Mouse (Mus musculus) neural tube, embryonic 11.5 days (tissue): ENCODE results near the gene Glrx5. TPM values are rescaled to one million over a fixed set of nuclear protein-coding genes. Genes with fewer than 3 reads are reported as not detected.
A peak's percentile ranks its signal among the peaks of the same experiment; 100 is the strongest.

Source experiments
- ATAC-seq: fragments of 200-750 bp; cut with Nextera tagmentation; 2 replicates; pipeline ENCODE4 v1.8.0; 2017; ENCODE audit warnings: moderate number of reproducible peaks, mild to moderate bottlenecking, moderate TSS enrichment, moderate library complexity; ENCODE audit not compliant: insufficient read depth, low FRiP score, low TSS enrichment
- DNase-seq: peaks from one replicate; pipeline ENCODE4 v3.0.0-alpha.2; 2015; ENCODE audit warnings: low spot score
- H3K27ac ChIP-seq: fragments of 300-500 bp; sonication (generic); 2 replicates; pipeline ENCODE4 v1.5.1; 2014; ENCODE audit warnings: low read depth, mild to moderate bottlenecking, low read length
- H3K27me3 ChIP-seq: fragments of 300-500 bp; sonication (generic); 2 replicates; pipeline ENCODE4 v1.6.1; 2014; ENCODE audit warnings: mild to moderate bottlenecking, low read length, mixed read lengths; ENCODE audit not compliant: control insufficient read depth, insufficient read depth
- H3K36me3 ChIP-seq: fragments of 300-500 bp; sonication (generic); 2 replicates; pipeline ENCODE4 v1.6.1; 2014; ENCODE audit warnings: mild to moderate bottlenecking, low read length, moderate library complexity, mixed read lengths; ENCODE audit not compliant: control insufficient read depth, insufficient read depth
- H3K4me1 ChIP-seq: fragments of 300-500 bp; sonication (generic); 2 replicates; pipeline ENCODE4 v1.6.1; 2014; ENCODE audit warnings: low read length, mixed read lengths; ENCODE audit not compliant: control insufficient read depth, insufficient read depth
- H3K4me2 ChIP-seq: fragments of 300-500 bp; sonication (generic); 2 replicates; pipeline ENCODE4 v1.6.1; 2014; ENCODE audit warnings: low read depth, mild to moderate bottlenecking, moderate library complexity
- H3K4me3 ChIP-seq: fragments of 300-500 bp; sonication (generic); 2 replicates; pipeline ENCODE4 v1.5.1; 2014; ENCODE audit warnings: low read depth, low read length
- H3K9ac ChIP-seq: fragments of 300-500 bp; sonication (generic); 2 replicates; pipeline ENCODE4 v1.6.1; 2014; ENCODE audit warnings: mild to moderate bottlenecking, low read length
- H3K9me3 ChIP-seq: fragments of 300-500 bp; sonication (generic); 2 replicates; pipeline ENCODE4 v1.6.1; 2016; ENCODE audit warnings: low read length; ENCODE audit not compliant: control insufficient read depth
- WGBS: fragments of 180-500 bp; shearing (Covaris S2); extraction: QIAGEN DNeasy Blood & Tissue Kit; methylation state at CpG from one replicate; pipeline ENCODE4 v1.1.7; 2014; 5-methylcytosine and 5-hydroxymethylcytosine counted together
- polyA plus RNA-seq: library from polyadenylated mRNA; unstranded; fragments of >200 nt; fragmentation: Nextera tagmentation; extraction: Ambion mirVana; gene quantifications from 2 replicates; pipeline ENCODE4 v1.2.1, GENCODE M21; 2014

The Glrx5 gene
- 192 and 194 TPM in 2 replicates for polyA plus RNA-seq

- H3K27ac ChIP-seq = peak within 1 kb of the TSS; percentile 72; the same call in 1 of the 2 replicates
- no peaks in the 10 kb centered on the region for H3K9me3 ChIP-seq
- H3K9ac ChIP-seq = peak within 1 kb of the TSS; percentile 87
- ATAC-seq (peak; percentile 99), DNase-seq (peak; percentile 98)
- H3K36me3 ChIP-seq = 0 out of 2 replicates have a peak, but pooled peaks cover 2% of the 10 kb centered on the region
- peaks cover 22% of the 10 kb centered on the region for H3K4me1 ChIP-seq
- WGBS = under 1% methylated on average over 72 of the region's 72 CpGs
- H3K4me3 ChIP-seq = peak within 1 kb of the TSS; percentile 81
- H3K4me2 ChIP-seq = peak within 1 kb of the TSS; percentile 89
- no peaks in the 10 kb centered on the region for H3K27me3 ChIP-seq
These were observed at the start of gene Glrx5 for GRCm38 (mm10) chr12:105032147-105032831. Glrx5 (plus strand) TSS chr12:105032688.

- no peaks in the 10 kb centered on the region for H3K9me3 ChIP-seq
- H3K4me3 ChIP-seq = no peak overlapping the region
- H3K27ac ChIP-seq = no peak overlapping the region
- no peak overlapping the region for H3K4me2 ChIP-seq
- no peaks in the 10 kb centered on the region for H3K36me3 ChIP-seq
- WGBS = 63% methylated on average over 7 of the region's 7 CpGs
- no peaks in the 10 kb centered on the region for H3K4me1 ChIP-seq
- ATAC-seq = no peak
- no peak for DNase-seq
- H3K9ac ChIP-seq = no peak overlapping the region
- H3K27me3 ChIP-seq = no peaks in the 10 kb centered on the region
These were observed 49.0 kb upstream of the Glrx5 start for GRCm38 (mm10) chr12:104983476-104983875.

GRCm38 (mm10) chr12:104985088-104985487 is 47.4 kb upstream of the Glrx5 start:
- H3K9ac ChIP-seq = no peak overlapping the region
- no peaks in the 10 kb centered on the region for H3K9me3 ChIP-seq
- H3K4me1 ChIP-seq = no peaks in the 10 kb centered on the region
- ATAC-seq (no peak), DNase-seq (no peak)
- no peak overlapping the region for H3K27ac ChIP-seq
- no peaks in the 10 kb centered on the region for H3K27me3 ChIP-seq
- 74% methylated on average over 5 of the region's 5 CpGs for WGBS
- H3K4me3 ChIP-seq = no peak overlapping the region
- H3K4me2 ChIP-seq = no peak overlapping the region
- no peaks in the 10 kb centered on the region for H3K36me3 ChIP-seq

GRCm38 (mm10) chr12:104986001-104986400 is 46.5 kb upstream of the Glrx5 start:
- no peaks in the 10 kb centered on the region for H3K9me3 ChIP-seq
- ATAC-seq = no peak

DNA sequence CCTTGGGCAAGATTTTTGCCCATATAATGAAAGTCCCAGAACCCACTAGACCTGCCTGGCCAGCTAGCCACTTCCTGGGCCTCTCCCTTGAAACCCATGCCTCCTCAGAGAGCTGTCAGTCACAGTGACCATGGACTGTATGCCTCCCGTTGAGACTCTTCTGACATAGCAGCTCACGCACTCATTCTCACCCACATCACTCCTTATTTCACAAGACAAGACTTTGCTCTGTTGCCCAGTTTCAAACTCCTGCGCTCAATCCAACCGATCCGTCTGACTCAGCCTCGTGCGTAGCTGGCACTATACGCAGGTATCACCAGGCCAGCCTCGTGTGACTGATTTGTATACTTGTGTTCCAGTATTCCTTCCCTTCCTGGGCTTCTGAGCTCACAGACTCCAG is 45.7 kb upstream of the Glrx5 start:
- H3K36me3 ChIP-seq = no peaks in the 10 kb centered on the region
- no peak for ATAC-seq
- no peak overlapping the region for H3K4me2 ChIP-seq
- no peak overlapping the region for H3K9ac ChIP-seq
- H3K4me3 ChIP-seq = no peak overlapping the region
- WGBS = 91% methylated on average over 9 of the region's 9 CpGs
- H3K27ac ChIP-seq = no peak overlapping the region
- no peak for DNase-seq
- no peaks in the 10 kb centered on the region for H3K27me3 ChIP-seq
- no peaks in the 10 kb centered on the region for H3K4me1 ChIP-seq
- H3K9me3 ChIP-seq = no peaks in the 10 kb centered on the region

More at GRCm38 (mm10) chr12:104986001-104986400, 46.5 kb upstream of the Glrx5 start:
- Histone ChIP-seq H3K4me3 (no peak overlapping the region), H3K27me3 (no peaks in the 10 kb centered on the region), H3K4me2 (no peak overlapping the region), H3K27ac (no peak overlapping the region), H3K36me3 (no peaks in the 10 kb centered on the region), H3K4me1 (no peaks in the 10 kb centered on the region), H3K9ac (no peak overlapping the region)
- no peak for DNase-seq
- 87% methylated on average over 2 of the region's 2 CpGs for WGBS

DNA sequence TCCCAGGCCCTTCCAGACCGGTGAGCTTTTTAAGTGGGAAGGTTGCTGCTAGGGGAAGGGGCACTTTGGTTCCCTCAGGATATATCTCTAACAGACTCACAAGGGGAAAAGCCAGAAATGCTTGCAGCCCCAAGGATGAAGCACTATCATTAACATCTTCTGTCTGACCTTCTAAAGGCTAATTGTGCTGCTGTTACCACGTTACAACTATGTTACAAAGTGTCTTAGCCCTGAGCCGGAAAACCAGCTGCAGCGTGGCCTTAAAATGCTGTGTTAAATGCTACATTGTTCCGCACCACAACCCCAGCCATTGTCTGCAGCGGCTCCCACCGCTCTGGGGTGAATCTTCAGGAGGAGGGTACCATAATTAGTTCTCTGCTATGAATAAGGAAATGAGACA is 44.6 kb upstream of the Glrx5 start:
- ATAC-seq = no peak
- 56% methylated on average over 7 of the region's 7 CpGs for WGBS

GRCm38 (mm10) chr12:104990741-104991454 is 41.6 kb upstream of the Glrx5 start:
- Histone ChIP-seq H3K9ac (no peak overlapping the region), H3K9me3 (no peaks in the 10 kb centered on the region), H3K27ac (no peak overlapping the region), H3K27me3 (no peaks in the 10 kb centered on the region), H3K4me1 (no peaks in the 10 kb centered on the region), H3K4me3 (no peak overlapping the region), H3K4me2 (no peak overlapping the region), H3K36me3 (no peaks in the 10 kb centered on the region)
- 86% methylated on average over 13 of the region's 13 CpGs for WGBS
- no peak for DNase-seq
- ATAC-seq = no peak

More for the DNA sequence above, 44.6 kb upstream of the Glrx5 start:
- no peaks in the 10 kb centered on the region for H3K9me3 ChIP-seq
- no peak for DNase-seq
- H3K4me1 ChIP-seq = no peaks in the 10 kb centered on the region
- H3K27ac ChIP-seq = no peak overlapping the region
- no peaks in the 10 kb centered on the region for H3K27me3 ChIP-seq
- H3K4me3 ChIP-seq = no peak overlapping the region
- no peak overlapping the region for H3K4me2 ChIP-seq
- H3K36me3 ChIP-seq = no peaks in the 10 kb centered on the region
- no peak overlapping the region for H3K9ac ChIP-seq

GRCm38 (mm10) chr12:104992123-104992741 is 40.3 kb upstream of the Glrx5 start:
- Histone ChIP-seq H3K4me2 (no peak overlapping the region), H3K4me3 (no peak overlapping the region), H3K36me3 (no peaks in the 10 kb centered on the region), H3K4me1 (no peaks in the 10 kb centered on the region), H3K27ac (no peak overlapping the region), H3K27me3 (no peaks in the 10 kb centered on the region), H3K9me3 (no peaks in the 10 kb centered on the region), H3K9ac (no peak overlapping the region)
- DNase-seq (no peak), ATAC-seq (no peak)
- WGBS = 89% methylated on average over 10 of the region's 10 CpGs
